Mouse (Mus musculus): ENCODE results near the gene Eif3l. TPM values are rescaled to one million over a fixed set of nuclear protein-coding genes. Genes with fewer than 3 reads are reported as not detected.
A peak's percentile ranks its signal among the peaks of the same experiment; 100 is the strongest.

The Eif3l gene
- total and polyA plus RNA-seq, 3 experiments = 301 to 442 (median 394) TPM

GRCm38 (mm10) chr15:79093083-79093839 is 18.3 kb downstream of the Eif3l start:
- Histone ChIP-seq H3K9me3 (replicated peaks; ENCODE audit: insufficient read depth, low read length) (no peaks in the 10 kb centered on the region), H3K27ac (ENCODE audit: control insufficient read depth, low read depth, low read length) (no peak overlapping the region), H3K9ac (ENCODE audit: control insufficient read depth, low read depth, low read length, poor library complexity, severe bottlenecking) (no peak overlapping the region), H3K4me1 (ENCODE audit: control insufficient read depth in 1 of 2, insufficient read depth in 2 of 2, low read length in 2 of 2) (peaks cover 0 to 3% of the 10 kb centered on the region in 2 experiments; a peak in 1 of 4 replicates), H3K4me3 (ENCODE audit: control insufficient read depth in 1 of 2, insufficient read depth in 1 of 2, low read depth in 2 of 2, low read length in 2 of 2) (no peak overlapping the region), H3K36me3 (ENCODE audit: control insufficient read depth in 1 of 2, insufficient read depth in 2 of 2, low read length in 2 of 2) (peaks cover 2 to 17% of the 10 kb centered on the region in 2 experiments; a peak in 3 of 4 replicates), H3K79me2 (ENCODE audit: control insufficient read depth, insufficient read depth, low read length, poor library complexity) (peaks cover 2% of the 10 kb centered on the region; the same call in 1 of the 2 replicates), H3K27me3 (ENCODE audit: control insufficient read depth in 1 of 2, insufficient read depth in 2 of 2, low read length in 2 of 2) (no peaks in the 10 kb centered on the region)
- no peak for DNase-seq (ENCODE audit: low read depth, low spot score)
- TF ChIP-seq CTCF (IDR thresholded peaks at IDR 0.05 in 2 of 3, conservative IDR thresholded peaks at IDR 0.05 in 1 of 3; ENCODE audit: control insufficient read depth in 1 of 3, insufficient read depth in 1 of 3, low read depth in 2 of 3, low read length in 3 of 3, poor library complexity in 1 of 3, severe bottlenecking in 1 of 3) (peak; percentile 10 to 34 (median 22); a peak in 3 of 6 replicates), TCF12 (IDR thresholded peaks at IDR 0.05; ENCODE audit: low read depth, low read length) (no peak)

GRCm38 (mm10) chr15:79095483-79095882 is 20.5 kb downstream of the Eif3l start:
- H3K79me2 ChIP-seq (ENCODE audit: control insufficient read depth, insufficient read depth, low read length, poor library complexity) = peaks cover 2% of the 10 kb centered on the region; the same call in 1 of the 2 replicates
- no peak overlapping the region for H3K4me3 ChIP-seq (ENCODE audit: control insufficient read depth in 1 of 2, insufficient read depth in 1 of 2, low read depth in 2 of 2, low read length in 2 of 2)
- H3K4me1 ChIP-seq (ENCODE audit: control insufficient read depth in 1 of 2, insufficient read depth in 2 of 2, low read length in 2 of 2) = peaks cover 0 to 3% of the 10 kb centered on the region in 2 experiments; a peak in 1 of 4 replicates
- no peak overlapping the region for H3K27ac ChIP-seq (ENCODE audit: control insufficient read depth, low read depth, low read length)
- H3K9me3 ChIP-seq (replicated peaks; ENCODE audit: insufficient read depth, low read length) = no peaks in the 10 kb centered on the region
- no peak for TF ChIP-seq POLR2A (IDR thresholded peaks at IDR 0.05; ENCODE audit: control insufficient read depth in 1 of 2, insufficient read depth in 1 of 2, low read depth in 1 of 2, low read length in 2 of 2, poor library complexity in 1 of 2)
- TF ChIP-seq KAT2A (conservative IDR thresholded peaks at IDR 0.05; ENCODE audit: low read depth, low read length) = no peak
- no peak for TF ChIP-seq E2F4 (IDR thresholded peaks at IDR 0.05; ENCODE audit: borderline replicate concordance, low read depth, low read length)
- no peak for TF ChIP-seq MAFK (IDR thresholded peaks at IDR 0.05; ENCODE audit: borderline replicate concordance, low read depth, low read length)
- H3K36me3 ChIP-seq (ENCODE audit: control insufficient read depth in 1 of 2, insufficient read depth in 2 of 2, low read length in 2 of 2) = peaks cover 2 to 10% of the 10 kb centered on the region in 2 experiments; a peak in 3 of 4 replicates
- H3K27me3 ChIP-seq (ENCODE audit: control insufficient read depth in 1 of 2, insufficient read depth in 2 of 2, low read length in 2 of 2) = no peaks in the 10 kb centered on the region
- DNase-seq (ENCODE audit: low read depth, low spot score) = no peak
- H3K9ac ChIP-seq (ENCODE audit: control insufficient read depth, low read depth, low read length, poor library complexity, severe bottlenecking) = no peak overlapping the region

GRCm38 (mm10) chr15:79096556-79096955 is 21.6 kb downstream of the Eif3l start:
- no peaks in the 10 kb centered on the region for H3K9me3 ChIP-seq (replicated peaks; ENCODE audit: insufficient read depth, low read length)
- H3K27ac ChIP-seq (ENCODE audit: control insufficient read depth, low read depth, low read length) = no peak overlapping the region
- no peak for DNase-seq (ENCODE audit: low read depth, low spot score)
- H3K4me1 ChIP-seq (ENCODE audit: control insufficient read depth in 1 of 2, insufficient read depth in 2 of 2, low read length in 2 of 2) = peaks cover 0 to 3% of the 10 kb centered on the region in 2 experiments; a peak in 1 of 4 replicates
- H3K4me3 ChIP-seq (ENCODE audit: control insufficient read depth in 1 of 2, insufficient read depth in 1 of 2, low read depth in 2 of 2, low read length in 2 of 2) = no peak overlapping the region
- peaks cover 2 to 4% of the 10 kb centered on the region in 2 experiments; a peak in 3 of 4 replicates for H3K36me3 ChIP-seq (ENCODE audit: control insufficient read depth in 1 of 2, insufficient read depth in 2 of 2, low read length in 2 of 2)
- no peak for TF ChIP-seq UBTF (IDR thresholded peaks at IDR 0.05; ENCODE audit: borderline replicate concordance, insufficient read depth, low read depth, low read length)
- no peak for TF ChIP-seq EP300 (IDR thresholded peaks at IDR 0.05; ENCODE audit: low read depth in 1 of 2, low read length in 2 of 2)
- no peak for TF ChIP-seq ELF1 (IDR thresholded peaks at IDR 0.05; ENCODE audit: low read depth, low read length)
- no peak for TF ChIP-seq MAFK (IDR thresholded peaks at IDR 0.05; ENCODE audit: borderline replicate concordance, low read depth, low read length)
- no peaks in the 10 kb centered on the region for H3K79me2 ChIP-seq (ENCODE audit: control insufficient read depth, insufficient read depth, low read length, poor library complexity)
- no peaks in the 10 kb centered on the region for H3K27me3 ChIP-seq (ENCODE audit: control insufficient read depth in 1 of 2, insufficient read depth in 2 of 2, low read length in 2 of 2)
- no peak overlapping the region for H3K9ac ChIP-seq (ENCODE audit: control insufficient read depth, low read depth, low read length, poor library complexity, severe bottlenecking)
